Mouse (Mus musculus) MEL (cell line): ENCODE results near the gene Nupl2. TPM values are rescaled to one million over a fixed set of nuclear protein-coding genes. Genes with fewer than 3 reads are reported as not detected.

ENCODE experiments used
- DNase-seq: peaks from one replicate; pipeline ENCODE4 v3.0.0; 2011; ENCODE audit warnings: low read depth, low spot score
- H3K27ac ChIP-seq: 2 replicates; pipeline ENCODE4 v1.5.1; 2012; ENCODE audit warnings: low read depth, mild to moderate bottlenecking, control low read depth, low read length, moderate library complexity; ENCODE audit not compliant: control insufficient read depth
- H3K27me3 ChIP-seq, 2 experiments: fragments of 150-350 bp in 1 of 2; sonication (generic) in 1 of 2; 2 replicates each; pipeline ENCODE4 v1.6.1; 2012; ENCODE audit warnings: low read length in 2 of 2, mild to moderate bottlenecking in 2 of 2, improper control_type of control experiment in 1 of 2, moderate library complexity in 1 of 2; ENCODE audit not compliant: insufficient read depth in 2 of 2, control insufficient read depth in 1 of 2
- H3K36me3 ChIP-seq, 2 experiments: 2 replicates each; pipeline ENCODE4 v1.6.1; 2012 to 2014; ENCODE audit warnings: low read length in 2 of 2, improper control_type of control experiment in 1 of 2, inconsistent platforms in 1 of 2, mild to moderate bottlenecking in 1 of 2; ENCODE audit not compliant: insufficient read depth in 2 of 2, control insufficient read depth in 1 of 2
- H3K4me1 ChIP-seq, 2 experiments: fragments of 150-350 bp in 1 of 2; sonication (generic) in 1 of 2; 2 replicates each; pipeline ENCODE4 v1.6.1; 2012; ENCODE audit warnings: low read length in 2 of 2, improper control_type of control experiment in 1 of 2, mild to moderate bottlenecking in 1 of 2; ENCODE audit not compliant: insufficient read depth in 2 of 2, control insufficient read depth in 1 of 2
- H3K4me3 ChIP-seq, 2 experiments: fragments of 150-350 bp in 1 of 2; sonication (generic) in 1 of 2; 2 replicates each; pipeline ENCODE4 v1.5.1; 2012; ENCODE audit warnings: low read depth in 2 of 2, low read length in 2 of 2, mild to moderate bottlenecking in 2 of 2, moderate library complexity in 2 of 2, control low read depth in 1 of 2, improper control_type of control experiment in 1 of 2; ENCODE audit not compliant: control insufficient read depth in 1 of 2, insufficient read depth in 1 of 2
- H3K79me2 ChIP-seq: 2 replicates; pipeline ENCODE4 v1.6.1; 2012; ENCODE audit warnings: mild to moderate bottlenecking, low read length, moderate library complexity; ENCODE audit not compliant: control insufficient read depth, poor library complexity, insufficient read depth
- H3K9ac ChIP-seq: 2 replicates; pipeline ENCODE4 v1.6.1; 2012; ENCODE audit warnings: low read depth, mild to moderate bottlenecking, control low read depth, low read length, moderate library complexity; ENCODE audit not compliant: control insufficient read depth, poor library complexity, severe bottlenecking
- H3K9me3 ChIP-seq: fragments of 150-350 bp; sonication (generic); replicated peaks from 2 replicates; pipeline ENCODE4 v1.6.1; 2012; ENCODE audit warnings: mild to moderate bottlenecking, low read length, improper control_type of control experiment, moderate library complexity; ENCODE audit not compliant: insufficient read depth
- ETS1 ChIP-seq: IDR thresholded peaks from 2 replicates; pipeline ENCODE4 v1.6.1; 2012; ENCODE audit warnings: low read depth, mild to moderate bottlenecking, inconsistent platforms, low read length, improper control_type of control experiment, moderate library complexity
- GABPA ChIP-seq: IDR thresholded peaks from 2 replicates; pipeline ENCODE4 v1.6.1; 2012; ENCODE audit warnings: low read depth, mild to moderate bottlenecking, inconsistent platforms, low read length, improper control_type of control experiment, moderate library complexity
- HCFC1 ChIP-seq: IDR thresholded peaks from 2 replicates; pipeline ENCODE4 v1.6.1; 2012; ENCODE audit warnings: low read depth, mild to moderate bottlenecking, inconsistent platforms, low read length, improper control_type of control experiment, moderate library complexity
- JUND ChIP-seq: IDR thresholded peaks from 2 replicates; pipeline ENCODE4 v1.6.1; 2011; ENCODE audit warnings: low read depth, mild to moderate bottlenecking, improper control_type of control experiment, low read length
- KAT2A ChIP-seq: conservative IDR thresholded peaks from 2 replicates; pipeline ENCODE4 v1.6.1; 2012; ENCODE audit warnings: low read depth, low read length, improper control_type of control experiment, inconsistent platforms
- MAFK ChIP-seq: IDR thresholded peaks from 2 replicates; pipeline ENCODE4 v1.6.1; 2011; ENCODE audit warnings: low read depth, mild to moderate bottlenecking, low read length, improper control_type of control experiment, borderline replicate concordance
- MXI1 ChIP-seq: IDR thresholded peaks from 2 replicates; pipeline ENCODE4 v1.6.1; 2011; ENCODE audit warnings: mild to moderate bottlenecking, low read depth, low read length, improper control_type of control experiment
- MYC ChIP-seq: IDR thresholded peaks from 2 replicates; pipeline ENCODE4 v1.6.1; 2011; ENCODE audit warnings: low read depth, mild to moderate bottlenecking, low read length, improper control_type of control experiment, moderate library complexity
- RAD21 ChIP-seq: IDR thresholded peaks from 2 replicates; pipeline ENCODE4 v1.6.1; 2011; ENCODE audit warnings: mild to moderate bottlenecking, low read depth, low read length, improper control_type of control experiment
- RCOR1 ChIP-seq: IDR thresholded peaks from 2 replicates; pipeline ENCODE4 v1.6.1; 2012; ENCODE audit warnings: low read depth, mild to moderate bottlenecking, inconsistent platforms, low read length, improper control_type of control experiment
- TAL1 ChIP-seq: IDR thresholded peaks from 2 replicates; pipeline ENCODE4 v1.6.1; 2012; ENCODE audit warnings: mild to moderate bottlenecking, inconsistent platforms, low read length, moderate library complexity, mixed read lengths
- TCF12 ChIP-seq: IDR thresholded peaks from 2 replicates; pipeline ENCODE4 v1.6.1; 2014; ENCODE audit warnings: low read depth, mild to moderate bottlenecking, inconsistent platforms, low read length, improper control_type of control experiment, moderate library complexity
- polyA plus RNA-seq, 2 experiments: library from polyadenylated mRNA; stranded (reverse) in 1 of 2; unstranded in 1 of 2; fragments of >175 nt in 1 of 2; fragments of >200 nt in 1 of 2; gene quantifications; 2 replicates each; pipeline versions ENCODE4 v1.2.1 to v1.2.4; 2012; ENCODE audit warnings: low replicate concordance in 2 of 2, low read depth in 1 of 2; ENCODE audit not compliant: insufficient read length in 2 of 2, insufficient read depth in 1 of 2, missing spikeins in 1 of 2
- total RNA-seq: library from RNA; depleted of rRNA; stranded (reverse); fragments of 300-350 nt; gene quantifications from 2 replicates; pipeline ENCODE4 v1.2.3, GENCODE M21; 2012; rRNA removed

Gene Nupl2
- total and polyA plus RNA-seq, 3 experiments = 13.8 to 121 (median 23.1) TPM

GRCm38 (mm10) chr5:24214900-24215299 is 50.1 kb downstream of the Nupl2 start:
- TF ChIP-seq MXI1 (no peak), MAFK (no peak), RCOR1 (no peak), MYC (no peak), JUND (no peak), TCF12 (no peak), ETS1 (no peak), RAD21 (no peak), HCFC1 (no peak), KAT2A (no peak), GABPA (no peak), TAL1 (no peak)
- Histone ChIP-seq H3K9me3 (no peaks in the 10 kb centered on the region), H3K79me2 (no peaks in the 10 kb centered on the region), H3K27ac (no peak overlapping the region), H3K4me3 (no peak overlapping the region), H3K9ac (no peak overlapping the region), H3K36me3 (no peaks in the 10 kb centered on the region; a peak in 1 of 4 replicates), H3K27me3 (no peaks in the 10 kb centered on the region), H3K4me1 (peaks cover 0 to 3% of the 10 kb centered on the region in 2 experiments; a peak in 1 of 4 replicates)
- DNase-seq = no peak

Other genes with a start within 250 kb of the Nupl2 start
- 30.0 and 30.4 TPM in 2 replicates for gene Fam126a, start 134.3 kb upstream of the Nupl2 start, total RNA-seq
- gene Fam126a, start 134.3 kb upstream of the Nupl2 start, polyA plus RNA-seq = 10 to 100 TPM; 34.7 to 51.1 TPM
- gene Klhl7, start 64.4 kb upstream of the Nupl2 start, total RNA-seq = 19.3 and 19.7 TPM in 2 replicates
- gene Klhl7, start 64.4 kb upstream of the Nupl2 start, polyA plus RNA-seq = 10 to 100 TPM in 1 of 2 experiments, not detected in 1; 13.5 TPM
- 1.8 and 2.0 TPM in 2 replicates for gene Kcnh2, start 186.6 kb downstream of the Nupl2 start, total RNA-seq
- 1 to 10 TPM in 1 of 2 experiments, not detected in 1; 6.8 TPM for gene Kcnh2, start 186.6 kb downstream of the Nupl2 start, polyA plus RNA-seq
- gene Nos3, start 199.8 kb downstream of the Nupl2 start, total RNA-seq = 2.0 and 3.9 TPM in 2 replicates
- 1 to 10 TPM in 1 of 2 experiments, not detected in 1; 6.2 TPM for gene Nos3, start 199.8 kb downstream of the Nupl2 start, polyA plus RNA-seq
- 30.2 and 41.2 TPM in 2 replicates for gene Atg9b, start 227.2 kb downstream of the Nupl2 start, total RNA-seq
- 10 to 100 TPM in 1 of 2 experiments, not detected in 1; 41.5 TPM for gene Atg9b, start 227.2 kb downstream of the Nupl2 start, polyA plus RNA-seq
- 72.4 and 76.9 TPM in 2 replicates for gene Abcb8, start 228.7 kb downstream of the Nupl2 start, total RNA-seq
- gene Abcb8, start 228.7 kb downstream of the Nupl2 start, polyA plus RNA-seq = 100 to 1,000 TPM in 1 of 2 experiments, not detected in 1; 124 TPM
- gene Asic3, start 248.4 kb downstream of the Nupl2 start, total RNA-seq = 0.04 TPM in 1 of 2 replicates, not detected in the other
- gene Asic3, start 248.4 kb downstream of the Nupl2 start, polyA plus RNA-seq = under 1 TPM in 1 of 2 experiments, not detected in 1; 0.35 TPM